In genomic region chr12:98737801-98738350, GRCm38 (mm10) we compare ENCODE assay signal across 8 mouse cellular contexts. TPM values are rescaled to one million over a fixed set of nuclear protein-coding genes. Genes with fewer than 3 reads are reported as not detected.
DNase-seq lines count a peak whose midpoint lies in the region; ATAC-seq lines count a peak whose summit lies in the region.

No protein-coding gene starts in this region.

- peak; percentile 71 for ATAC-seq in lung, embryonic 15.5 days (ENCODE audit: borderline replicate concordance, extremely low read depth, low FRiP score, low TSS enrichment)
- 0 out of 2 replicates have a peak, but pooled peaks have one; percentile 24 for ATAC-seq in forebrain, embryonic 15.5 days (replicated peaks)

- H3K4me2 ChIP-seq in lung, embryonic 15.5 days = peak overlapping the region; percentile 63
- peak overlapping the region; percentile 85 for H3K4me2 ChIP-seq in forebrain, embryonic 15.5 days (replicated peaks)

- peak overlapping the region; percentile 67 for H3K4me3 ChIP-seq in lung, embryonic 15.5 days
- H3K4me3 ChIP-seq in forebrain, embryonic 15.5 days = peak overlapping the region; percentile 54

- H3K9ac ChIP-seq in lung, embryonic 15.5 days = peak overlapping the region; percentile 76
- peak overlapping the region; percentile 67 for H3K9ac ChIP-seq in forebrain, embryonic 15.5 days (replicated peaks)

- H3K9me3 ChIP-seq in lung, embryonic 15.5 days = no peaks in the 10 kb centered on the region
- H3K9me3 ChIP-seq in forebrain, embryonic 15.5 days = no peaks in the 10 kb centered on the region

- peaks cover 40% of the 10 kb centered on the region for H3K4me1 ChIP-seq in lung, embryonic 15.5 days
- H3K4me1 ChIP-seq in forebrain, embryonic 15.5 days = peaks cover 38% of the 10 kb centered on the region

- no peaks in the 10 kb centered on the region for H3K27me3 ChIP-seq in lung, embryonic 15.5 days
- 0 out of 2 replicates have a peak, but pooled peaks cover 2% of the 10 kb centered on the region for H3K27me3 ChIP-seq in forebrain, embryonic 15.5 days

- DNase-seq in lung, postnatal 36 days = no peak
- peak; percentile 34 for DNase-seq in kidney, postnatal 10 days
- DNase-seq in neural tube, embryonic 10.5 days (ENCODE audit: extremely low spot score, low spot score) = peak; percentile 49
- DNase-seq in cerebellum, postnatal 10 days = no peak
- no peak for DNase-seq in ovary, postnatal 36 days (ENCODE audit: low spot score)
- DNase-seq in layer of hippocampus, adult 9-11 months = no peak

- peak overlapping the region; percentile 97 for H3K27ac ChIP-seq in lung, embryonic 15.5 days
- H3K27ac ChIP-seq in forebrain, embryonic 15.5 days (replicated peaks) = no peak overlapping the region

- no peaks in the 10 kb centered on the region for H3K36me3 ChIP-seq in lung, embryonic 15.5 days
- no peaks in the 10 kb centered on the region for H3K36me3 ChIP-seq in forebrain, embryonic 15.5 days

- WGBS in lung, embryonic 15.5 days = 9% methylated on average over 7 of the region's 7 CpGs
- 7% methylated on average over 7 of the region's 7 CpGs for WGBS in forebrain, embryonic 15.5 days

RNA-seq across cellular contexts. Expression of gene Ptpn21, which starts 0.7 kb away (rescaled TPM):
- polyA plus RNA-seq in lung, embryonic 15.5 days (2015; fragmentation: Nextera tagmentation; extraction: Ambion mirVana) = 9.6 and 11.6 TPM in 2 replicates
- polyA plus RNA-seq in forebrain, embryonic 15.5 days (2015; fragmentation: Nextera tagmentation; extraction: Ambion mirVana) = 5.0 and 6.7 TPM in 2 replicates

RNA-seq across cellular contexts. Expression of gene Zc3h14, which starts 8.9 kb away (rescaled TPM):
- polyA plus RNA-seq in lung, embryonic 15.5 days (2015; fragmentation: Nextera tagmentation; extraction: Ambion mirVana) = 127 and 128 TPM in 2 replicates
- 126 and 127 TPM in 2 replicates for polyA plus RNA-seq in forebrain, embryonic 15.5 days (2015; fragmentation: Nextera tagmentation; extraction: Ambion mirVana)

Comparison
In these comparisons a context has a peak if more than half of its experiments do, and no peak if none do; other contexts are left out.
1. DNase-seq: peak in kidney, postnatal 10 days (single experiment) and neural tube, embryonic 10.5 days (single experiment); none in lung, postnatal 36 days (single experiment), cerebellum, postnatal 10 days (0 of 2), ovary, postnatal 36 days (single experiment) and layer of hippocampus, adult 9-11 months (single experiment).